Mouse (Mus musculus) midbrain, embryonic 15.5 days (tissue): ENCODE results near the gene Npas4. TPM values are rescaled to one million over a fixed set of nuclear protein-coding genes. Genes with fewer than 3 reads are reported as not detected.
A peak's percentile ranks its signal among the peaks of the same experiment; 100 is the strongest.

Experiments used
- ATAC-seq: fragments of 200-750 bp; cut with Nextera tagmentation; replicated peaks from 2 replicates; pipeline ENCODE4 v1.8.0; 2017; ENCODE audit warnings: moderate TSS enrichment
- H3K27ac ChIP-seq: fragments of 300-500 bp; sonication (generic); 2 replicates; pipeline ENCODE4 v1.5.1; 2015; ENCODE audit warnings: mild to moderate bottlenecking, inconsistent platforms
- H3K27me3 ChIP-seq: fragments of 300-500 bp; sonication (generic); replicated peaks from 2 replicates; pipeline ENCODE4 v1.6.1; 2015; ENCODE audit warnings: inconsistent platforms
- H3K36me3 ChIP-seq: fragments of 300-500 bp; sonication (generic); replicated peaks from 2 replicates; pipeline ENCODE4 v1.6.1; 2015; ENCODE audit warnings: inconsistent platforms
- H3K4me1 ChIP-seq: fragments of 300-500 bp; sonication (generic); 2 replicates; pipeline ENCODE4 v1.6.1; 2015; ENCODE audit warnings: inconsistent platforms
- H3K4me2 ChIP-seq: fragments of 300-500 bp; sonication (generic); 2 replicates; pipeline ENCODE4 v1.6.1; 2015; ENCODE audit warnings: inconsistent platforms, mild to moderate bottlenecking, moderate library complexity
- H3K4me3 ChIP-seq: fragments of 300-500 bp; sonication (generic); 2 replicates; pipeline ENCODE4 v1.5.1; 2015; ENCODE audit warnings: mild to moderate bottlenecking, inconsistent platforms
- H3K9ac ChIP-seq: fragments of 300-500 bp; sonication (generic); 2 replicates; pipeline ENCODE4 v1.6.1; 2015; ENCODE audit warnings: mild to moderate bottlenecking, inconsistent platforms
- H3K9me3 ChIP-seq: fragments of 300-500 bp; sonication (generic); 2 replicates; pipeline ENCODE4 v1.6.1; 2016; ENCODE audit warnings: inconsistent platforms
- whole genome bisulfite sequencing: fragments of 180-500 bp; shearing (Covaris S2); methylation state at CpG from one replicate; pipeline ENCODE4 v1.1.7; 2015; ENCODE audit warnings: mixed read lengths; 5-methylcytosine and 5-hydroxymethylcytosine counted together
- polyA plus RNA-seq: library from polyadenylated mRNA; unstranded; fragments of >200 nt; fragmentation: Nextera tagmentation; extraction: Ambion mirVana; gene quantifications from 2 replicates; pipeline ENCODE4 v1.2.1, GENCODE M21; 2015

The Npas4 gene
- 0.49 and 0.67 TPM in 2 replicates for polyA plus RNA-seq

DNA sequence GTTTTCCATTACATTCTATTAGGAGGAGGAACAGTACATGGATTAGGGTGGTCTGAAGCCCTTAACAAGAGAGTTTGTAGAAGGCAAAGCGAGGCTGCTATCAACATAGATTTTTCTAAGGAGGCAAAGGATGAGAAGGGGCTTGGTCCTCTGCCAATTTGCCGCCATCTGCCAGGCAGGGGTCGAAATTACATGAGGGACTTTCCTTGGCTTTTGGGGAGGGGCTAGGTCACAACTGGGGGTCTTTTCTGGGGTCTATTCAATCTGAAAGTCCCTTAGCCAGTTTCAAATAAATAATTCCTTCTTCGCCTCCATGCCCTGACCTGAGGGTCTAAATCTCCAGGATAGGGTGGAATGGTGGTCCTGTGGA lies at the start of gene Npas4:
Gene Npas4, minus strand, starts transcription at position 61 of the 370 bp plus-strand sequence.
- H3K4me1 ChIP-seq: peaks cover 57% of the 10 kb centered on the region
- ATAC-seq: no peak; the same call in 1 of the 2 replicates
- H3K9me3 ChIP-seq: no peaks in the 10 kb centered on the region
- H3K27ac ChIP-seq: peak within 1 kb of the TSS; percentile 81
- WGBS: 10% methylated on average over 4 of the region's 4 CpGs
- H3K4me2 ChIP-seq: peak within 1 kb of the TSS; percentile 70
- H3K27me3 ChIP-seq: peaks cover 41% of the 10 kb centered on the region
- H3K9ac ChIP-seq: peak within 1 kb of the TSS; percentile 50
- peak within 1 kb of the TSS; percentile 48 for H3K4me3 ChIP-seq
- H3K36me3 ChIP-seq: no peaks in the 10 kb centered on the region

DNA sequence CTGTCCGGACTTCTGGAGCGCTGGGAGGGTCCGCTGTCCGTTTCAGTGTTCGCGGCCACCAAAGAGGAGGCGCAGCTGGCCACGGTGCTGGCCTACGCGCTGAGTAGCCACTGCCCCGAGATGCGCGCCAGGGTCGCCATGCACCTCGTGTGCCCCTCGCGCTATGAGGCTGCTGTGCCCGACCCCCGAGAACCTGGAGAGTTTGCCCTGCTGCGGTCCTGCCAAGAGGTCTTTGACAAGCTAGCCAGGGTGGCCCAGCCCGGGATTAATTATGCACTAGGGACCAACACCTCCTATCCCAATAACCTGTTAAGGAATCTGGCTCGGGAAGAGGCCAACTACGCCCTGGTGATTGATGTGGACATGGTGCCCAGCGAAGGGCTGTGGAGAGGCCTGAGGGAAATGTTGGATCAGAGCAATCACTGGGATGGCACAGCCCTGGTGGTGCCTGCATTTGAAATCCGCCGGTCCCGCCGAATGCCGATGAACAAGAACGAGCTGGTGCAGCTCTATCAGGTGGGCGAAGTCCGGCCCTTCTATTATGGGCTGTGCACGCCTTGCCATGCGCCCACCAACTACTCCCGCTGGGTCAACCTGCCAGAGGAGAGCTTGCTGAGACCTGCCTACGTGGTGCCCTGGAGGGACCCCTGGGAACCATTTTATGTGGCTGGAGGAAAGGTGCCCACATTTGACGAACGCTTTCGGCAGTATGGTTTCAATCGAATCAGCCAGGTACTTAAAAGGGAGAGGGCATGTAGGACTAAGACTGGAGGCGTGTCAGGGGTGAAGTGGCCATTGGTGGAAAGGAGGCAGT lies 49.4 kb upstream of the Npas4 start:
- Histone ChIP-seq H3K9ac (peak overlapping the region; percentile 88), H3K9me3 (no peaks in the 10 kb centered on the region), H3K4me2 (peak overlapping the region; percentile 96), H3K4me3 (peak overlapping the region; percentile 70), H3K27me3 (no peaks in the 10 kb centered on the region), H3K27ac (peak overlapping the region; percentile 86), H3K36me3 (peaks cover 5% of the 10 kb centered on the region; the same call in 1 of the 2 replicates), H3K4me1 (peaks cover 37% of the 10 kb centered on the region)
- ATAC-seq: peak; percentile 35
- WGBS: 11% methylated on average over 41 of the region's 41 CpGs

DNA sequence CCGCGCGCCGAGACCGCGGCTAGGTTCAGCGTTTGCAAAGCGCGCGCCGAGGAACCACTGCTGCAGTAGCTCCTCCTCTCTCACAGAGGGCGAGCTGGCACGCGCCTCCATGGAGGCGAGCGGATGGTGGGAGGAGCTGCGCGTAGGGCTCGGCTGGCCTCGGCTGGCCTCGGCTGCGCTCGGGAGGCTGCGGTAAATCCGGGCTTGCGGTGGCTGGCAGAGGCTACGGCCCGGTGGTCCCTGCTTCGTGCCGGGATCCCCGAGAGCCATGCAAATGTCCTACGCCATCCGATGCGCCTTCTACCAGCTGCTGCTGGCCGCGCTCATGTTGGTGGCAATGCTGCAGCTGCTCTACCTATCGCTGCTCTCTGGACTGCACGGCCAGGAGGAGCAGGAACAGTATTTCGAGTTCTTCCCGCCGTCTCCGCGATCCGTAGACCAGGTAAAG lies 48.6 kb upstream of the Npas4 start, which contains the start of the genes B4gat1 and AC124502.3:
Gene B4gat1, plus strand, starts transcription at position 118 of the 448 bp plus-strand sequence.
Gene AC124502.3, plus strand, starts transcription at position 183 of the 448 bp plus-strand sequence.
- H3K9ac ChIP-seq: peak within 1 kb of the TSS; percentile 88
- H3K27ac ChIP-seq: peak within 1 kb of the TSS; percentile 86
- H3K4me2 ChIP-seq: peak within 1 kb of the TSS; percentile 96
- H3K36me3 ChIP-seq: peaks cover 5% of the 10 kb centered on the region; the same call in 1 of the 2 replicates
- peaks cover 37% of the 10 kb centered on the region for H3K4me1 ChIP-seq
- H3K9me3 ChIP-seq: no peaks in the 10 kb centered on the region
- peak; percentile 95 for ATAC-seq
- no peaks in the 10 kb centered on the region for H3K27me3 ChIP-seq
- peak within 1 kb of the TSS; percentile 70 for H3K4me3 ChIP-seq
- under 1% methylated on average over 41 of the region's 44 CpGs for WGBS

DNA sequence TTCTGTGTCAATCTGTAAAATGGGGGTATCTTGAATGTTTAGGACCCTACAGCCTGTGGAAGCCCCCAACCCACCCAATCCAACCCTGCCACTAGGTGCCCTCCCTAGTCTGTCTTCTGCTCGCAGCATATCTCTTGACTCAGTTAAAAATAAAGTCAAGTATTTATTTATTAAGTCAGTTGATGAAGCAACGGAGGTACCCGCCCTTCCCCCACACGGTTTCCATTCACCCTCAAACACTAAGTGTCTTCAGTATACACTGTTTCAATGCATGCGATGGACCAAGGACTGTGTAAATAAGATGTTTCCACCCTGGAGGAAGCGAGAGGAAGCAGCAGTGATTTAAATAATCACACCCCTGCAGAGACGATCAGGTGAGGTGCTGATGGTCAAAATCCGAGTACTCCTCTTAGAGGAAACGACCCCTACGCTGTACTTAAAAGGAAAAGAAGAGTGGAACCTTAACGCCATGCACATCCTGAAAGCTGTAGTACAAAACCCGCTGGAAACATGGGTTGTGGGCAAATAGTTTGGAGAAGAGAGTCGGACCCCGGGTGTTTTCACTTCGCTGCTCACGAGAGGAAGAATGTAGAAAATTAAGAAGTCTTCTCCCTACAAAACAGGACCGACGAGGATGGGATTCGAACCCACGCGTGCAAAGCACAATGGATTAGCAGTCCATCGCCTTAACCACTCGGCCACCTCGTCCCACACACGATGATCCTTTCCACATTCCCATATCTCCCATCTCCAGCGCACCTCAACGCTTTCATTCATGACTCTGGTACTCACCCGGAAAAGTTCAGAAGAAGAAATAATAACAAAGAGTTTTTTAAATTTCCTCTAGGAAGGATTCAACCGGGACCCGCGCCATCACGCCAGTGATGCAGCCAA lies 47.8 kb upstream of the Npas4 start:
- H3K4me3 ChIP-seq: peak overlapping the region; percentile 70
- H3K27ac ChIP-seq: peak overlapping the region; percentile 86
- 6% methylated on average over 32 of the region's 32 CpGs for WGBS
- H3K36me3 ChIP-seq: peaks cover 5% of the 10 kb centered on the region; the same call in 1 of the 2 replicates
- peak overlapping the region; percentile 96 for H3K4me2 ChIP-seq
- peak; percentile 61 for ATAC-seq
- H3K9ac ChIP-seq: peak overlapping the region; percentile 88
- peaks cover 37% of the 10 kb centered on the region for H3K4me1 ChIP-seq
- no peaks in the 10 kb centered on the region for H3K9me3 ChIP-seq
- H3K27me3 ChIP-seq: no peaks in the 10 kb centered on the region

DNA sequence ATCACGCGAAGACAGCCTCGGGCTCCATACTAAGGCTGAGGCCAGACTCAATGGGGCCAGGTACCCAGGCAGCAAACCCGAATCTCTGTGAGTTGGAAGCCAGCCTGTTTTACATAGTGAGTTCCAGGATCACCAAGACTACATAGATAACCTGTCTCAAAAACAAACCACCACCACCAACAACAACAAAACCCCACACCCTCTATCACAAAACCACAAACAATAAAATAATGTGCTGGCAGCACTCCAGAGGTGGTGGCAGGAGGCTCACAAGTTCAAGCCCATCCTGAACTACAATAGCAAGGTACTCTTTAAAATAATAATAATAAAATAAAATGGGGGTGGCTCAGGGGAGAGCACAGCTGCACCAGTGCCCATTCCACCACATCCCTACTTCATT lies 46.5 kb upstream of the Npas4 start:
- H3K36me3 ChIP-seq: no peaks in the 10 kb centered on the region
- no peak overlapping the region for H3K9ac ChIP-seq
- H3K27ac ChIP-seq: no peak overlapping the region
- 81% methylated on average over 4 of the region's 4 CpGs for WGBS
- no peak for ATAC-seq
- no peaks in the 10 kb centered on the region for H3K27me3 ChIP-seq
- H3K4me2 ChIP-seq: no peak overlapping the region
- no peaks in the 10 kb centered on the region for H3K9me3 ChIP-seq
- no peak overlapping the region for H3K4me3 ChIP-seq
- peaks cover 24% of the 10 kb centered on the region for H3K4me1 ChIP-seq

DNA sequence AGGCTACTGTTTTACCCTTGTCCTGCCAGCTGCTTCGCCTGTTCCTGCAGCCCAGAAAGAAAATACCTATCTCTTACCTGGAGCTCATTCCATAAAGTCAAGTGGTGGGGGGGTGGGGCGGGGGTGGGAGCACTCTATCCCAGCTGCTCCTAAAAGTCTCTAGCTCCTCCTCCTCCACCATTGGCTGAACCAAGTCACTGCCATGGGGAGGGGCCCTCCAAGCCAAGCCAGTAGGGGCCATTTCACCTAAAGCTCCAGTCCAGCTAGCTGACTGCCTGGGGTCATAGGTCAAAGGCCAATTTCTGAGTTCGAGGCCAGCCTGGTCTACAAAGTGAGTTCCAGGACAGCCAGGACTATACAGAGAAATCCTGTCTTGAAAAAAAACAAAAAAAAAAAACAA lies 42.6 kb upstream of the Npas4 start:
- Histone ChIP-seq H3K36me3 (0 out of 2 replicates have a peak, but pooled peaks cover 3% of the 10 kb centered on the region), H3K9me3 (no peaks in the 10 kb centered on the region), H3K9ac (no peak overlapping the region), H3K4me1 (peaks cover 3% of the 10 kb centered on the region), H3K27ac (no peak overlapping the region), H3K27me3 (no peaks in the 10 kb centered on the region), H3K4me2 (no peak overlapping the region), H3K4me3 (no peak overlapping the region)
- no peak for ATAC-seq
- 91% methylated on average over 3 of the region's 3 CpGs for WGBS

DNA sequence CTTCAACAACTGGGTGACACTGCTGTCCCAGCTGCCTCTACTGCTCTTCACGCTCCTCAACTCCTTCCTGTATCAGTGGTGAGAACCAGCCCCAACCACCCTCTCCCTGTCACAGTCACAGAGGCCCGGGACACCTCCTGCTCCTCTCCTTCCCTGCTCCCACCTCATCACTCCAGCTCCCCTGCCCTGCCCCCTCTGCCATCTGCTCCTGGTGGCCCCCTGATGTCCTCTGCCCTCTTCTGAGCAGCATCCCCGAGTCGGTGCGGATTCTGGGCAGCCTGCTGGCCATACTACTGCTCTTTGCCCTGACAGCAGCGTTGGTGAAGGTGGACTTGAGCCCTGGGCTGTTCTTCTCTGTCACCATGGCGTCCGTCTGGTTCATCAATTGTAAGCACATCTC lies 36.0 kb upstream of the Npas4 start:
- Histone ChIP-seq H3K27me3 (no peaks in the 10 kb centered on the region), H3K4me2 (no peak overlapping the region), H3K9me3 (no peaks in the 10 kb centered on the region), H3K9ac (no peak overlapping the region), H3K4me3 (no peak overlapping the region), H3K36me3 (0 out of 2 replicates have a peak, but pooled peaks cover 3% of the 10 kb centered on the region), H3K27ac (no peak overlapping the region), H3K4me1 (peaks cover 10% of the 10 kb centered on the region)
- 90% methylated on average over 8 of the region's 8 CpGs for whole genome bisulfite sequencing
- ATAC-seq: no peak

DNA sequence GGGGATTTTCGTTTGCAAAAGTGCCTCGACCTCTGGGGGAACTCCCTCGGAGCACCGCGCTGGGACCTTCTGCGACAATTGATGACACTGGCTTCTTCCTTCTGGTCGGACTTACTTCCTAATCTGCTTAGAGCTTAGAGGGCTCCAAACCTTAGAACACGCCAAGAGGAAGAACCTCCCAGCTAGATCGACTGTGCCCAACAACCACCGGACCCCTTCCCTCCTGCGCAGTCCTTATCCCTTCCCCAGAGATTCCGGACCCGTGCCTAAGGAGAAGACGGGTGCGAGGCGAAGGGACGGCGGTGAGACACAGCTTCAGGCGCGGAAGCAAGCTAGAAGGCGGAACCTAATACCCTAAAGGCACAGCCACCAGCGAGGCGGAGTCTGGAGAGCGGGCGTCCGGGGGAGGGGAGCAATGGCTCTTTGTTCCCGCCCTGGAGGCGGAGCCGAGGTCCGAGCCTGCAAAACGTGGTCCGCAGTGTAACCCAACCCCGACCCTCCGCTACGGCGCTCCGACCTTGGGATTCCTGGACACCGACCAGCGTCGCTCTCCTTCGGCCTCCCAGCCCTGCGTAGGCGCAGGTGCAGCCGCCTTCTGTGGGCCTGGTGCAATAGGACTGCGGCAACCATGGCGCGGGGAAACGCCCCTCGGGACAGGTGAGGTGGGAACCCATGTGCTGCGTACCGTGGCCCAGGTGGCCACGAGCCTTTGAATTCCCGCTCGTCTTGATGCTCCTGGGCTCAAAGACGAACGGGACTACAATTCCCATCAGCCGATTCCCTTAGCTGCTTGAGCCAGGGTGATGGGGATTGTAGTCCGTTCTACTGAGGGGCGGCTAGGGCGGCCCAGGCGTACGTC lies 33.7 kb upstream of the Npas4 start, which contains the start of gene Slc29a2:
Gene Slc29a2, plus strand, starts transcription at position 240 of the 859 bp plus-strand sequence.
- H3K4me3 ChIP-seq: peak within 1 kb of the TSS; percentile 95
- H3K27ac ChIP-seq: peak within 1 kb of the TSS; percentile 92
- no peaks in the 10 kb centered on the region for H3K36me3 ChIP-seq
- H3K9me3 ChIP-seq: no peaks in the 10 kb centered on the region
- peak within 1 kb of the TSS; percentile 85 for H3K4me2 ChIP-seq
- H3K27me3 ChIP-seq: no peaks in the 10 kb centered on the region
- under 1% methylated on average over 62 of the region's 62 CpGs for WGBS
- peaks cover 10% of the 10 kb centered on the region for H3K4me1 ChIP-seq
- H3K9ac ChIP-seq: peak within 1 kb of the TSS; percentile 89
- peak; percentile 95 for ATAC-seq

DNA sequence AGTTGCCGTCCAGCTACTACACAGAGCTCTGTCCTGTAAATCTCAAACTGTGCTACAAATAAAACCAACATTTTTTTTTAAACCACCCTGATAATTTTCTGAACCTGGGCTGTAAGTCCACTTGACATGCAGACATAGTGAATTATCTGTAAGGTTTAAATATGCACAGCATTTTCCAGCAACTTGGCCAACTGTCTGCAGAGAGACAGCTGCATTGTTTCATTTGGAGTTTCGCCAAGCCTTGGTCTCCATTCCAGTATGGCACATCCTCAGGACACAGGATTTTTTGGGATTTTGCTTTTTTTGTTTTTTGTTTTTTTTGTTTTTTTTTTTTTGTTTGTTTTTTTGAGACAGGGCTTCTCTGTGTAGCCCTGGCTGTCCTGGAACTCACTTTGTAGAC lies 31.3 kb upstream of the Npas4 start:
- Histone ChIP-seq H3K27ac (no peak overlapping the region), H3K36me3 (no peaks in the 10 kb centered on the region), H3K9me3 (no peaks in the 10 kb centered on the region), H3K4me3 (no peak overlapping the region), H3K27me3 (no peaks in the 10 kb centered on the region), H3K9ac (no peak overlapping the region), H3K4me2 (no peak overlapping the region), H3K4me1 (peaks cover 13% of the 10 kb centered on the region)
- ATAC-seq: no peak
- 86% methylated on average over 2 of the region's 2 CpGs for WGBS

DNA sequence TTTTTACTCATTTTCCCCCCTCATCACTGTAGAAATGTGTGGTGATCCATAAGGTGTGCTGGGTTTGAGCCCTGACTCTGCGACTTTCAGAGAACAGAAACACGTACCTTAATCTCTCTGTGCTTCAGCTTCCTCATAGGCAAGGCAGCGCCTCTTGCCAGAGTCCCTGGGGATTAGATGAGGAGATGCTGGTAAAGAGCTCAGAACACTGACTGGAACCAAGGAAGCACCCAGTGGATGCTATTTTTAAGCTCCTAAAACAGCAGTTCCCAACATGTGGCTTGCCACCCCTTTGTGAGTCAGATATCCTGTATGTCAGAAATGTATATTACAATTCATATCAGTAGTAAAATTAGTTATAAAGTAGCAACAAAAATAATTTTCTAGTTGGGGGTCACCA lies 28.1 kb upstream of the Npas4 start:
- no peak overlapping the region for H3K4me2 ChIP-seq
- H3K9me3 ChIP-seq: no peaks in the 10 kb centered on the region
- H3K4me1 ChIP-seq: peaks cover 6% of the 10 kb centered on the region
- no peak for ATAC-seq
- H3K27ac ChIP-seq: no peak overlapping the region
- WGBS: 85% methylated on average over 3 of the region's 3 CpGs
- H3K27me3 ChIP-seq: no peaks in the 10 kb centered on the region
- no peaks in the 10 kb centered on the region for H3K36me3 ChIP-seq
- no peak overlapping the region for H3K9ac ChIP-seq
- H3K4me3 ChIP-seq: no peak overlapping the region

DNA sequence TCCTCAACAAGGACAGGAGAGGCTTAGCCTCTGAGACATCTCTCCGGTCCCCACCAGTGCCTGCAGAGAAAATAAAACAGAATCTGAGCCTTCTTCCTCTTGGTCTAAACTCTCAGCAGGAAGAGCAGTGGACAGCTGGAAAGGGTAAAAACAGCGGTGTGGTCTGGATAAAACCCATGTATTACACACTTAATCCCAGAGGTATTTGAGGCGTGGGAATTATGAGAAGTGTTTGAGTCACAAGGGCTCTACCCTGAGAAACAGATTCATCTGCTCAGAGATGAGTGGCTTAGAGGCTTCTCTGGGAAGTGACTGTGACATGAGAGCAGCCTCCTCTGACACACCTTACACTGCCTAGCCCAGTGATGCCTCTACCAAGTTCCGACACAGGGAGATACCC lies 27.5 kb upstream of the Npas4 start:
- H3K9me3 ChIP-seq: no peaks in the 10 kb centered on the region
- no peak overlapping the region for H3K4me3 ChIP-seq
- H3K4me1 ChIP-seq: peaks cover 5% of the 10 kb centered on the region; the same call in 1 of the 2 replicates
- no peak overlapping the region for H3K4me2 ChIP-seq
- no peaks in the 10 kb centered on the region for H3K27me3 ChIP-seq
- WGBS: 72% methylated on average over 4 of the region's 4 CpGs
- H3K27ac ChIP-seq: no peak overlapping the region
- ATAC-seq: no peak
- H3K9ac ChIP-seq: no peak overlapping the region
- H3K36me3 ChIP-seq: no peaks in the 10 kb centered on the region
